Mouse (Mus musculus): ENCODE measurements around the gene Ppp1r27.

DNA sequence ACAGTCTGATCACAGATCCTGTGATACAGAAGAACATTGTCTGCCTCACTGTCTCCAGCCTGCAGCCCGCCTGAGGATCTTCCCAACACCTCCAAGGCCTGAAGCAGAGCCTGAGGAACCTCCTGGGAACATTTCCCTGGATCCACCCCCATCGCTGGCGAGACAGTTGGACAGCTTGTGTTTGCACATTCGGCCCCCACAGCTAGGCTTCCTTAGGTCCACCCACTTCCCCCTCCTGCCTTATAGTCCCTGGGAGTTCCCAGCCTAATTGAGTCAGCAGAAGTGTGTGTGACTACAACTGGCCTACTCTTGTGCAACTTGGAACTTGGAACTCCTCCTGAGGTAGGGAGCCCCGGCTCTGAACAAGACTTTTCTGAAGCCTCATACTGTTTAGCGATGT lies 32.9 kb downstream of the Ppp1r27 start:
- no peak for TF ChIP-seq CTCF (IDR thresholded peaks at IDR 0.05; ENCODE audit: low read depth, low read length)
- TF ChIP-seq POLR2A (IDR thresholded peaks at IDR 0.05; ENCODE audit: extremely low read depth, insufficient read depth, low read length): no peak
